Mouse (Mus musculus): ENCODE results near the gene Sdk1.

- TF ChIP-seq CTCF (IDR thresholded peaks at IDR 0.05; ENCODE audit: extremely low read depth, insufficient read length, insufficient replicate concordance, low read depth, low read length): no peak
- TF ChIP-seq POLR2A (IDR thresholded peaks at IDR 0.05; ENCODE audit: low read depth, low read length): no peak
Measured at GRCm38 (mm10) chr5:141317095-141317494, 75.8 kb downstream of the Sdk1 start.

Measured in small intestine, adult 2 months (tissue).